Mouse (Mus musculus): Measurements from ENCODE around the gene Rcn3.
"Not testable (repeated sequence)": the region's sequence is repeated elsewhere in the genome, so short reads cannot be mapped to it uniquely, and the experiment has no call there.

Gene Rcn3

DNA sequence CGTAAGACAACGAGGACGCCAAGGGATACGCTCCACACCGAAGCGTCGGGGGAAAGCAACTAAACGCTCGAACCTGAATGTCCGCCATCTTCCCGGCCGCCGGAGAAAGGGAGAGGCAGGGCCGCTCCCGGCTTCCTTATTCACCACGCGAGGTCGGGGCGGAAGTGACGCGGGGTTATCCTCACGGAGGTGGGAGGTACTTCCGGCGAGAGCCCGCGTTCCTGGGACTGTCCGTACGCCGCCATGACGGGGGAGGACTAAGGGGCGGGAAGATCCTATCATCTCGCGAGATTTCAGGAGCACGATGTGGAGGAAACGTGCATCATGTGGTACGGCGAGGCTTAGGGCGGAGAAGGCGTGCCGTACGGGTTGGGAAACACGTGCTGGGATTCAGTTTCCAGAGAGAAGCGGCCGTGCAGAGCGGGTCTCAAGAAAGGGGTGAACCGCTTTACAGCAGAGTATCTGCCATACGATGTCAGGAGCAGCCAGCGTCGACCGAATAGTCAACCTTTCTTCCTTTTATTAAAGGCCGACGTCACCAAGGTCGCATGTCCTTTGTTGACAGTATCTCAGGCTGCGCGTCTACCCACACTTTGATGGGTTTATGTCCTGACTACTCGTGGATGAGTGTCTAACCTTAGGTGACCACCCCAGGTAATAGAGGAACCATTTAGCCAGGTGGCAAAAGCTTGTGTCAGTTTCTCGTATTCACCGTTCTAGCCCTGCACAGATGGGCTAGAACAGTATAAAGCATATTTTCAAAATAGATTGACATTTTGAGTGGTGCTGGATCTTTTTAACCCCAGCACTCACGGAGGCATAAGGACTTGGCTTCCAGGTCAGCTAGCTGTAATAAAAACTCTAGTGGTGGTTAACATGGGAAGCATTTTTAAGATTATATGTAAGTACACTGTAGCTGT is 32.5 kb upstream of the Rcn3 start, which contains the start of gene Rps11:
Gene Rps11, minus strand, starts transcription at position 216 of the 920 bp plus-strand sequence.
- in situ Hi-C loops (cut with MseI, MboI) = no loop called here

DNA sequence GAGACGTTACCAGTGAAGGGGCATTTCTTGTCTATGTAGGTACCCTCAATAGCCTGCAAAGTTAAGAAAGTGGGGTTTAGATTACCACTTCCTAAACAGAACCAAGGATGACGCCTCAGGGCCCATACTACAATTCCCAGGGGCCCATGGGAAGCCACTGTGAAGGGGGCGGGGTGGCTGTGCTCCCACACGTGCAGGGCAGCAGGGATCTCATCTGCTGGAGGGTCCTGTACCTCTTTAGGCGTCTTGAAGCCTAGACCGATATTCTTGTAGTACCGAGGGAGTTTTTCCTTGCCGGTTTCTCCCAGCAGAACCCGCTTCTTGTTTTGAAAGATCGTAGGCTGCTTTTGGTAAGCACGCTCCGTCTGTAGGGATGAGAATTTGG is 31.2 kb upstream of the Rcn3 start:
- in situ Hi-C loops (cut with MseI, MboI) = no loop called here

DNA sequence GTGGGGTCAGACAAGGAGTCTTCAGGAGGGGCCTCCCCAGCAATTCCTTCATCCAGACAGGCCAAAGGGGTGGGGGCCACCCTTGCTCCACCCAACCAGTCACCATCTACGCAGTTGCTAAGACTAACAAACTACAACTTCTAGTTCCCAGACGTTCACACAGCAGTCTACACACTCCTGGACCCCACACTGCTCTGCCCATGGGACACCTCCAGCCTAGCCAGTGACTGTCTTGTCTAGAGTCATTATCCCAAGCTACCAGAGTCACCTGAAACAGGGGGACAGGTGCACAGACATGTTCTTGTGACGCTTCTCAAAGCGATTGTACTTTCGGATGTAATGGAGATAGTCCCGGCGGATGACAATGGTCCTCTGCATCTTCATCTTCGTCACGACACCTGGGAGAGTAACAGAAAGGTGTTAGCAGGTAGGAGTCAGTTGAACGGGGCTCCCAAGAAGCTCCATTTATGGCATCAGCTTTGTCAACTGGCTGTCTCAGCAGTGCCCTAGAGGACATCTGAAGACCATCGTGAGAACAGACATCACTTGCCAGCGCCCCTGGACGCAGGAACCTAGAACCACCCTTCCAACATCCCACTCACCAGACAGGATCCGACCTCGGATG is 30.7 kb upstream of the Rcn3 start:
- in situ Hi-C loops (cut with MseI, MboI) = no loop called here

DNA sequence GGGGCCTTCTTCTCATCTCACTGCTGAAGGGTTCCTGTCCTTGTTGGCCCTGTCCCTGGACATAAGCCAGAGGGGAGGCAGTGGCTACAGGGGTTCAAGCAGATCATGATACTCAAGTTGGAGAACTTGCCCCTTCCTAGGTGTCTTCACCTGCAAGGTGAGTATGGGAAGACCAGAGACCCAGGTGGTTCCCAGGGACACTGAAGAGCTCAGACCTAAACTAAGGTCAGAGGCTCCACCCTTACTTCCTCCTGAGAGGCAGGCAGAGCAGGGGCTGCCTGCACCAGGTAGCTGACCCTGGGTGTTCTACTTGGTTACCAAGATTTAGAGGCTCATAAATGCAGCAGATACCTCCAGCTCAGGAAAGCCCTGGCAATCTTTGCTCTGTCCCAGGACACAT is 29.9 kb upstream of the Rcn3 start:
- in situ Hi-C loops (cut with MseI, MboI) = no loop called here

DNA sequence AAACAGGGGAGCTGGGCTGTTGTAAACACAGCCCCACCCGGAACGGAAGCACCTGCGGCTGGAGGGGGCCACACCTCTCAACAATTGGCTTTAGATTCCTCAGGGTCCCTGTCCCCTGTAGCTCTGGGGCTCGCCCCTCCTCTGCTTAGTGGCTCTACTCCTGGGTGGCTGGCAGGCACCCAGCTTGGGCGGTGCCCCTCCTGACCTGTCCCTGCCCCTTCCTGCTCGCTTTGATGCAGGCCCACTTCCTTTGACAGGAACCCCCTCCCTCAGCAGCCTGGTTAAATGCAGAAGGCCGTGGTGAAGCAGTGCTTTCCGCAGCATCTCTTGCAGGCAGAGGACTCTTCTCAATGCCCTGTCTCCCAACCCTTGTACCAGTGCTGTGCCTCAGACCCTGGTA is 29.4 kb upstream of the Rcn3 start:
- in situ Hi-C loops (cut with MseI, MboI) = no loop called here

DNA sequence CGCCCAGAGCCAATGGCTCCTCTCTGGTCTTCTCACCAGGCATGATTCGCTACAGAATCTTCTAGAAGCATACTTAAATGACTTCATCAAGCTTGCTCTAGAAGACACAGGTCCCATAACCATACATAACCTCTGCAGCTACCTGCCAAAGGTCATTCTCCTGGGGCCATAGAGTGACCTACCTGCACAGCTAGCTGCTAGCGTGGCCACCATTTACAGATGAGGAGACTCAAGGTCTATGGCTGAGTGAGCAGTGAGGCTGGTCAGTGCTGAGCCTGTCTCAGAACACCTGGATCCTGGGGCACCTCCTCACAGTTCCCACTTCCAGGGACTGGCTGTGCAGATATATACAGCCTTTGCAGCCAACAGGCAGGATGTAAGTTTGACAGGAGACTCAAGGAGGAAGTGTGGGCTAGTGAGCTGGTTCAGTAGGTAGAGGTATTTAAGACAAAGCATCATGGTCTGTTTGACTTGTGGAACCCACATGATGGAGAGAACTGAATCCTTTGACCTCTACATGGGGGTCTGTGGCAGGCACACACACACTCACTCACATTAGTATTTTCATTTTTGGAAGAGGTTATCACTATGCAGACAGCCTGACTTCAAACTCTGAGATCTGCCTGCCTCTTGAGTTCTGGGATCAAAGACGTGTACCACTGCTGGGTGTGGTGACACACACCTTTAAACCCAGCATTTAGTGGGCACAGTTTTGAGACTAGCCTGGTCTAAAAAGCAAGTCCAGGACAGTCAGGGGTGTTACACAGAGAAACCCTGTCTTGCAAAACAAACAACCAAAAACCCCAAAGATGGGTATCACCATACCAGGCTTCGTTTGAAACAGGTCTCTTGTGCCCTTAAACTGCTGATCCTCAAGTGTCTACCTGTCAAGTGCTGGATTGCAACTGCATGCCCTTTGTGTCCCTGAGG is 28.0 kb upstream of the Rcn3 start:
- in situ Hi-C loops (cut with MseI, MboI) = no loop called here

DNA sequence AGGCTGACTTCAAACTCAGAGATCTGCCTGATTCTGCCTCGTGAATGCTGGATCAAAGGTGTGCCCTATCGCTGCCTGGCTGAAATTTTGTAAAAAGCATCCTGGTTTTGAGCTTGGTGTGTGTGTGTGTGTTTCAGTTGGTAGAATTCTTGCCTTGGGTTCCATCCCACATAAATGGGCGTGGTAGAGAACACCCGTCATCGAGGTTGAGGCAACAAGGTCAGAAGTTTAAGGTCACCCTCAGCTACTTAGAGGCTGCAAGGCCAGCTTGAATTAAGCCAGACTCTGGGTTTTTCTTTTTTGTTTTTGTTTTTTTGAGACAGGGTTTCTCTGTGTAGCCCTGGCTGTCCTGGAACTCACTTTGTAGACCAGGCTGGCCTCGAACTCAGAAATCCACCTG is 26.3 kb upstream of the Rcn3 start:
- in situ Hi-C loops (cut with MseI, MboI) = no loop called here

DNA sequence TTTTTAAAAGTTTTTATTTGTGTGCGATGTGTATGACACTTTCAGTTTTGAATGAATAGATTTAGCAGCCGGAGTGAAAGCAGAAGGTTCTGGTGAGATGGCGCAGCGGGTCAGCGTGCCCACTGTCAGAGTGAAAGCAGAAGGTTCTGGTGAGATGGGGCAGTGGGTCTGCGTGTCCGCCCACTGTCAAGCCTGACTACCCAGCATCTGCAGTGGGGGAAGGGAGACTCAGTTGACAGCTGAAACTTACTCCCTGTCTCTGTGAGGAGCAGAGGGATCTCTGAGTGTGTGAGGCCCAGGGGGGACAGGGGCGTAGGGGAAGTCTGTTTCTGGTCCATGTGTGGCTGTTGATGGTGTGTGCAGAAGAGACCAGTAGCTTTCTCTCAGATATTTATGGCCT is 25.5 kb upstream of the Rcn3 start:
- in situ Hi-C loops (cut with MseI, MboI) = no loop called here

DNA sequence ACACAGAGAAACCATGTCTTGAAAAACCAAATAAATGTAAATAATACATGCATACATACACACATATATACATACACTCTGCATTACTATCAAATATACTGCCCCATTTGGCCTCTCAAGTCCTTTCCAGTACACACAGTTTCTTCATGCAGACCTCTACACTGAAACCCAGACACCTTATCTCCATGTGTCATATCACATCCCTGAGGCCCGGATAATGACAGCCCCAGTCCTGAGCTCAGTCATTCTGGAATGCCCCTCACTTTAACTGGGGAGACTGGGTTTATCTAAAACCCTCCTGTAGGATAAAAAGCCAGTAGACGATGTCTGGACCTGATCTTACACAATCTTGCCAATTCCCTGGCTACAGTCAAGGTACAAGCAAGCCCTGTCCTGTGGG is 21.5 kb upstream of the Rcn3 start:
- in situ Hi-C loops (cut with MseI, MboI) = no loop called here

DNA sequence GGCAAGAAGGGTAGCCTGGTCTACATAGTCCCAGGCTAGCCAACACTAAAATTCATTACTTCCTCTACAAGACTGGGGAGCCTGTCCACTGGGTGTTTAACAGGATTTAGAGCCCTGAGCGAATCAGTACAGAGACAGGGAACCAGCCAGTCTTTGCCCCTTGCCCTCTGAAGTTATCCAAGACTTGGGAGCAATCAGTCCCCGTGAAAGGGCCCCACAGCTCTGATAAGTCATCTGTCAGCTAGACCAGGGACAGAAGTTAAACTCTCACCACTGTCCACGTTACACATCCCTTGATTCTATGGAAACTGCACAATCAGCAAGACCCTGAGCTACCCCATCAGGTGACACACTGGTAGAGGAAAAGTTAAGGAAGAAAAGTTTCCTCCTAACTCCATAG is 20.5 kb upstream of the Rcn3 start:
- in situ Hi-C loops (cut with MseI, MboI) = no loop called here

DNA sequence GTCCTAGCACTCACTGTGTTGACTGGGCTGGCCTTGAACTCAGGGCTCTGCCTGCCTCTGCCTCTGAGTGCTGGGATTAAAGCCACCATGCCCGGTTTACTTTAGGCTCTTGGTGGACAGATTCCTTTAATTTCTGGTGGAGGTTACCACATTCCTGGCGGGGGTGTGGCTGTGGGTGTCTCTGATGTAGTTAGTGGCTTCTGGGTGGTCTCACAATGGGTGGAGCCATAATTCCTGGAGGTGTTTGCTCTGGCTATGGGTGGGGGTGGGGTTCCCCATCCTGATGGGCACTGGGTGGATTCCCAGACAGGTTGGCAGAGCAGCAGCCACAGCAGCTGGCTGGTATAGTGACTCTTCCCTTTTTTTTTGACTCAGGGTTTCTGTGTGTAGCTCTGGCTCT is 19.9 kb upstream of the Rcn3 start:
- in situ Hi-C loops (cut with MseI, MboI) = no loop called here

DNA sequence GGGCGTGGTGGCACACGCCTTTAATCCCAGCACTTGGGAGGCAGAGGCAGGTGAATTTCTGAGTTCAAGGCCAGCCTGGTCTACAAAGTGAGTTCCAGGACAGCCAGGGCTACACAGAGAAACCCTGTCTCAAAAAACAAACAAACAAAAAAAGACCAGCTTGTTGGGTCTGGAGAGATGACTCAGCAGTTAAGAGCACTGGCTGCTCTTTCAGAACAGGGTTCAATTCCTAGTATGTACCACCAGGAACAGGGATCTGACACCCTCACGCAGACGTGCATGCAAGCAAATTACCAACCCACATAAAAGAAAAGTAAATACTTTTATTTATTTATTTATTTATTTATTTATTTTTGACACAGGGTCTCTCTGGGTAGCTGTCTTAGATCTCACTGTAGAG is 18.1 kb upstream of the Rcn3 start:
- in situ Hi-C loops (cut with MseI, MboI) = not testable (repeated sequence)

DNA sequence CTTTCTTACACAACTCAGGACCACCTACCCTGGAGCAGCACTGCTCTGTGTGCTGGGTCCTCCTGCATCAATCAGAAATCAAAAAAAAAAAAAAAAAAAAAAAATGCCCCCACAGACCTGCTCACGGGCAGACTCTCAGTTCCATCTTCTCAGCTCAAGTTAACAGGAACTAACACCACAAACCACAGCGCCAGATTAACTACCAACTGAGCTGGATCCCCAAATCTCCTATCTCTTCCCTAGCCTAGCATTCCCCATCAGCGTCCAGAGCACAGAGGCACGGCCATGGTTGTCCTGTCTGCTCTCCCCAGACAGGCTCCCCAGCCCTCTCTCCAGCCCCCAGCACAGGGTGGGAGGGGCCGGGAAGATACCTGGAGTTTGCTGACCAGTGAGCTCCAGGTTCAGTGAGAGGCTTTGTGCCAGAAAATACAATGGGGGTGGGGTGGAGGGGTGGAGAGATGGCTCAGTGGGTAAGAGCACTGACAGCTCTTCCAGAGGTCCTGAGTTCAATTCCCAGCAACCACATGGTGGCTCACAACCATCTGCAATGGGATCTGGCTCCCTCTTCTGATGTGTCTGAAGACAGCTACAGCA is 15.1 kb upstream of the Rcn3 start:
- in situ Hi-C loops (cut with MseI, MboI) = no loop called here

DNA sequence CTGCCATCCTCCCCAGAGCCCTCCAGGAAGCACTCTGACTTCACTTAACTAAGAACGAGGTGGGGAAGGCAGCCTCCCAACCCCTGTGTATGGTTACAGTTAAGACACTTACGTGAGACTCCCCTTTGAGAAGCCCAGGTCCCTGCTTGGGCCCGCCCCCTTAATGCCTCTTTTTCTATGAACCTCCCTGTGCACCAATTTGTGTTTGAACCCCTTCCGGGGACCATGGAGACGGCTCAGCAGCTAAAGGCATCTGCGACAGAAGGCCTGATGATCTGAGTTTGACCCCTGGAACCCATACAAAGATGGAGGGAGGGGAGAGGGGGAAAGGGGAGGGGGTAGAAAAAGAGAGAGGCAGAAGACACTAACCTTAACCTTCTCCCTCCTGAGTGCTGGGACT is 14.4 kb upstream of the Rcn3 start:
- in situ Hi-C loops (cut with MseI, MboI) = no loop called here

DNA sequence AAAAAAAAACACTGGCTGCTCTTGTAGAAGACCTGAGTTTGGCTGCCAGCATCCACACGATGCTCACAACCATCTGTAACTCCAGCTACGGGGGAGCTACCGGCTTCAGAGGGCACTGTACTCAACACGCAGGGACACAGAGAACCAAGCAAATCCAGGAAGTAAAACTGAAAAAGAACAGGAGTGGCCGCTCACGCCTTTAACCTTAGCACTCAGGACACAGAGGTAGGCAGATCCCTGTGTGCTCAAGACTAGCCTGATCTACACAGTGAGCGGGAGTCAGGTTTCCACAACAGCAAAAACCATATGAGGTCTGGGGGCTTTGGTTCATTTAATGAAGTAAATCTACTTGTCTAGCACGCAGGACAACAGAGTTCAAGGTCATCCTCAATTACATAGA is 13.5 kb upstream of the Rcn3 start:
- in situ Hi-C loops (cut with MseI, MboI) = no loop called here

DNA sequence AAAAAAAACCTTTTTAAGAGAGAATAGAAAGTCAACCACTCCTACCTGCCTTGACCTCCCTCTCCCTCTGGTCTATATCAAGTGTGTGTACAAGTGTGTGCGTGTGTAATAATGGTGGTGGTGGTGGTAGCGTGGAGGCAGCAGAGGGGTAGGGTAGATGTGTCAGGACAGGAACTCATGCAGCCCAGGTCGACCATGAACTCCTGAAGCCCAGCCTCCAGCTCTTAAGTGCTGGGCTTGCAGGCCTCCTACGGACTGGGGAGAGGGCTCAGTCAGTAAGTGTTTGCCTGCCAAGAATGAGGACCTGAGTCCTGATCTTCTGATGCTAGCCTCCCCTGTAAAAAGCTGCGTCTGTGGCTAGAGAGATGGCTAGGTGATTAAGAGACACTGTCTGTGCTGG is 12.9 kb upstream of the Rcn3 start:
- in situ Hi-C loops (cut with MseI, MboI) = no loop called here

DNA sequence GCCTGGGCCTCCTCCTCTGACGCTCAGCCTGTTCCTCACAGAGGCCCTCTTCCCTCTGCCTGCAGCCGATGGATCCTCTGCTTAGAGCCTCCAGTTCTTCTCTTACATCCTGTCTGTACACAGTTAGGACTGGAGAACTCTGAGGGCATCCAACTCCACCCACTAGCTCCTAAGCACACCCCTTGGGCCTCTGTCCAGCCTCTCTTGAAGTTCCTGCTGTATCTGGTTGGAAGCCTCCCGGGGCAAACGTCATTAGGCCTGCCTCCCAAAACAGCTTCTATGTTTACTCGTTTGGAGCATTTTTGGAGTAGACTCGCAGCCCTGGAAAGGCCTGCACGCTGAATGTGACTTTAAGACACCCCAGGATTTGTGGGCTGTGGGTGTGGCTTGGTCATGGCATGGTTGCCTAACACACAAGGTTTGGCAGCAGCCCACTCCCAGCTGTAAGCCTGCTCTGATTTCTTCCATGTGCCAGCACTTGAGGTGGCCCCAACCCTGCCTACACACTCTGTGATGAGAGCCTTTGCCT is 11.7 kb upstream of the Rcn3 start, which contains the start of gene Fcgrt:
Gene Fcgrt, minus strand, starts transcription at position 200 of the 529 bp plus-strand sequence.
- in situ Hi-C loops (cut with MseI, MboI) = no loop called here

DNA sequence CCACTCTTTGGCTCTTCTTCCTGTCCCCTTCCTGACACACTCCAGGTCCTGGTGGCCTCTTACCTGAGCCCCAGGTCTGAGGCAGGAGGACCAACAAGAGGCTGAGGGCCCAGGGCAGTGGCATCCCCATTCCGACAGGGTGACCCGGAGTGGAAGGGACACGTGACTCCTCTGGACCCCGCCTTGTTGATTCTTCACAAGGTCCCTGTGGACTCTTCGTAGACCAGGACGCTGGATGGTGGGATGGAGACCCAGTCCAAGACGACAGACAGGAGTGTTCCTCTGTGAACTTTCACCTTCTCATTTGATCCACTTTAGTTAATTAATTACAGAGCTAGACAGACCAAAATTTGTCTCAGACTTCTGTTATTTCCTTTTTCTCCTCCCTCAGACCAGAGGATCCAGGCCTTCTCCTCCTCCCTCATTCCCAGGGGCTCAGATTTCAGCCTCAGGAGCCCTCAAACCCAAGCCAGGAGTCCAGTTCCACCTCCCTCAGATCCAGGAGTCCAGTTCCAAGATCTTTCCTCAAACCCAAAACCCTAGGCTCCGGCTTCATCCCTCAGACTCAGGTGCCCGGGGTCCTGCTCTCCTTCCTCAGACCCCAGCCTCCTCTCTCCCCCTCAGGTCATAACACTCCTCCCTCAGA is 11.0 kb upstream of the Rcn3 start:
- in situ Hi-C loops (cut with MseI, MboI) = no loop called here

DNA sequence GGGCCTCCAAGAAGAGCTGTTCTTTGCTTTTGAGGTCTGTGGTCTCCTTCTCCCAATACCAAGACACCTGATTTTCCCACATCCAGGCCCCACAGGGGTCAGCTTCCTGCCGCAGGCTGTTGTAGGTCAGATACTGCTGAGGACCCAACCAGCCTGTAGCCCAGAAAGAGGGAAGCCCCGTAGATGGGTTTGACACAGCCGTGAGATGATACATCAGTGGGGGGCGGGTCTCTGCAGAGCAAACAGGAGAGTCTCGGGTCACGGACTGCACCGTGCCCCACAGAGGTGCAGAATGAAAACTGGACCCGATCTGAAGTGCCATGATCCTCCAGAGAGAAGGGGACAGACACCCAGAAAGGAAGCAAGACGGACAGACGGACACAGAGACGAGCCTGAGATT is 10.4 kb upstream of the Rcn3 start:
- in situ Hi-C loops (cut with MseI, MboI) = no loop called here

DNA sequence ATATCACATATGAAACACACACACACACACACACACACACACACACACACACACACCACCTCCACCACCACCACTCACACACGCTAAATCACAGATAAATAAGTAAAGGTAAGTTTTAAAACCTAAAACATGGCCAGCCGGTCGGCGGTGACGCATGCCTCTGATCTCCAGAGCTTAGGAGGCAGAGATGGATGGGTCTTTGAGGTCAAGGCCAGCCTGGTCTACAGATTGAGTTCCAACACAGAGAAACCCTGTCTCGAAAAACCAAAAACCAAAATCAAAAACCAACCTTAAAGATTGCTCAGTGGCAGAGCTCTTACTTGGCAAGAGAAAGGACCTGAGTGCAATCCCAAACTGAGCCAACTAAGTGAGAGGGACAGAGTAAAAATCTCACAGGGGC is 8.0 kb upstream of the Rcn3 start:
- in situ Hi-C loops (cut with MseI, MboI) = no loop called here

All from mouse trophoblast stem cell (cell line).